Mouse (Mus musculus) CD4-positive helper T cell, adult 2 months (primary cell): ENCODE data around the gene Kcnq5.

Source experiments
- DNase-seq: peaks from one replicate; pipeline ENCODE4 v3.0.0-alpha.2; 2012; ENCODE audit warnings: low read depth, missing footprints, low spot score

Gene Kcnq5

GRCm38 (mm10) chr1:21349341-21349740 lies 612.4 kb downstream of the Kcnq5 start, which contains the start of gene Khdc1a:
Khdc1a (plus strand) TSS chr1:21349641.
- no peak for DNase-seq
